Mouse (Mus musculus) megakaryocyte-erythroid progenitor cell, adult 5-6 weeks (primary cell): Measurements from ENCODE around the gene Gm5592. TPM values are rescaled to one million over a fixed set of nuclear protein-coding genes. Genes with fewer than 3 reads are reported as not detected.
"Not testable (repeated sequence)": the region's sequence is repeated elsewhere in the genome, so short reads cannot be mapped to it uniquely, and the experiment has no call there.

ENCODE experiments used
- ATAC-seq: replicated peaks from 2 replicates; pipeline ENCODE4 v1.8.0; 2016; ENCODE audit warnings: mild to moderate bottlenecking, inconsistent platforms; ENCODE audit not compliant: severe bottlenecking, poor library complexity, low FRiP score, low TSS enrichment
- total RNA-seq, 2 experiments: library from RNA; stranded (forward) in 1 of 2; stranded (reverse) in 1 of 2; fragments of 200-1000, 215-1000 nt in 1 of 2; fragments of >200 nt in 1 of 2; fragmentation: Nextera tagmentation in 1 of 2; gene quantifications; 2 replicates each; pipeline ENCODE4 v1.2.3; 2014 to 2017

Gm5592 gene
- not detected in 2 replicates for total RNA-seq (2014; fragmentation: Nextera tagmentation)
- not detected in 2 replicates for total RNA-seq (2017)

DNA sequence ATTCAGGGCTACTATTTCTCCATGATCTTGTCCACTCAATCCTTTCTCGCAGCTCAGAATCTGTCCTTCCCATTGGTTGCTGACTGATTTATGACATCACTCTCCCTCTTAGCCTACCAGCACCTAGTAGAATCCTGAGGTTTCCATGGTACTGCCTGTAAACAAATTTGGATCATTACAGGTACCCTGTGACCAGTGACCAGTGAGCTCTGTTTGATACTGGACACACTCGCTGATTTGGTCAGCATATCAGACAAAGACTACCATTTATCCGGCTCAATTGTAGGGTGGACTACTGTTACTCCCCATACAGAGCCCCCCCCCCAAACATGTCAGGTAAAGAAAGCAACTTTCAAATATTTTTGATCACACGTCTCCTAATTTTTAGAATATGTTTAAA lies at the start of gene Gm5592:
Gene Gm5592, plus strand, starts transcription at position 301 of the 400 bp plus-strand sequence.
- not testable (repeated sequence) for ATAC-seq

DNA sequence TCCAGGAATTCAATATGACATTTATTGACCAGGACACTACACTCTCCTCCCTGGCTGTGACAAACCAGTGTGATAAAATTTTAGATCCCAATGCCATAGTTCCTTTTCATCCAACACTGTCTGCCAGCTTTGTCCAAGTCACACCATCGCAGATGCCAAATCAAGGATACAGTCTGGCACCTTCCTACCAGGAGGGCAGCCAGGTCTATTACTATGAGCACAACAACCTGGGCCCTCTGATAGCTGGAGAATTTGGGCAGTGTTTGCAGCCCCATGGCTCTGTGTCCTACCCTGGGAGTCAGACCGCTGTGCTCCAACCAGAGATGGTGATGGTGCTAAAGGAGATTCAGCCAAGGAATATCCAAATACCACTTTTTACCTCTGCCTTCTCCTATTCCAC lies 2.2 kb downstream of the Gm5592 start:
- not testable (repeated sequence) for ATAC-seq

DNA sequence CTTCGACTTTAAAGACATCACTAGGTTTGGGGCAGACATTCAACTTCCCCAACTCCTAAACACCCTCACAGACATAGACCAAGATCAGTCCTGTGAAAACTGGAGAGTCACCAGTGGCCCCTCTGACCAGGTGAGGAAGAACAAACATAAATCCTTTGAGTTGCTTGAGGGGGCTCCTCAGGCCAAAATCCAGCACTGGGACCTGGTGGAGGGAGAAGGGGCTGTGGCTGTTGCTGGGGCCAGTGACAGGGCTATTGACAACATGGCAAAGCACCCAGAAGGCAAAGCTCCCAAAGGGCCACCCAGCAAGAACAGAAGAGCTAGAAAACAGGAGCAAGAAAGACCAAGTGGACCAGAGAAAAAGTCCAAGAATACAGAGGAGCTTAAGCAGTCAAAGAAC lies 4.2 kb downstream of the Gm5592 start:
- ATAC-seq, result not testable (repeated sequence)

DNA sequence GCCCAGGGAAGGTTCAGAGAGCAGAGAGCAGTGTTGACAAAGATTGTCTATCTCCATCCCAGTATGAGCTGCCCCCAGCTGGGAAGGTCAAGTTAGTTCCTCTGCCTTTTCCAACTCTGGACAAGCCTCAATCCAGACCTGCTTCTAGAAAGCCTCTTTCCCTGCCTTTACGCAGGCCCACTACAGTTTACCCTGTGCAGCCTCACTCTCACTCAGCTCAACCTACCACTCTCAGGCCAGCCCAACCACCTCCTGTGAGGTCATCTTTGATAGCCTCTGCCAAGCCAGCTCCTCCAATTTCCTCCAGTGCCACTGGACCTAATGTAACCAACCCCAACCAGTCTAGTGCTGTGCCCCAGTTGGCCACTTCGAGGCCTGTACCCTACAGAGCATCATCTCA lies 4.9 kb downstream of the Gm5592 start:
- not testable (repeated sequence) for ATAC-seq

DNA sequence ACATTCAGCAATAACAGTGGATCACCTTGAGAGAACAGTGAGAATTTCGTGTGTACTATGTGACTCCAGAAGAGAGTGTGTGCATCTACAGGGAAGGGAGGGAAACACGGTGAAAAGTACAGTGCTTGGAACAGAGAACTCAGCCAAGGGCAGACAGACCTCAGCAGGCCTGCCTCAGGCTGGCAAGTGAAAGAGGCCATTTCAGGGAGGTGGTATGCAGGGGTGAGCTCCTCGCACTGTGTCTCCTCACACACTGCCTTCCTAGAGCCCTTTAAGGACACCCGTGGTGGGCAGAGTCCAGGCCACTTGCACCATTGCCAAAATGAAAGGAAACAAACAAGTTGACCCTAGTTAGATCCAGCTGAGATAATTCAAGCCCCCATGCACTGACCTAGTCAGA lies 40.0 kb downstream of the Gm5592 start:
- ATAC-seq, result no peak

Other genes starting within 250 kb of the Gm5592 start
- gene 4930433I11Rik, start 166.3 kb upstream of the Gm5592 start, total RNA-seq (2014; fragmentation: Nextera tagmentation), result not detected in 2 replicates
- gene 4930433I11Rik, start 166.3 kb upstream of the Gm5592 start, total RNA-seq (2017), result not detected in 2 replicates
- not detected in 2 replicates for gene Gm4884, start 121.1 kb upstream of the Gm5592 start, total RNA-seq (2014; fragmentation: Nextera tagmentation)
- gene Gm4884, start 121.1 kb upstream of the Gm5592 start, total RNA-seq (2017), result not detected in 2 replicates
- 10.7 and 17.8 TPM in 2 replicates for gene AI987944, start 239.5 kb downstream of the Gm5592 start, total RNA-seq (2014; fragmentation: Nextera tagmentation)
- 13.0 and 22.5 TPM in 2 replicates for gene AI987944, start 239.5 kb downstream of the Gm5592 start, total RNA-seq (2017)